Mouse (Mus musculus): ENCODE data around the gene Pofut1.
A peak's percentile ranks its signal among the peaks of the same experiment; 100 is the strongest.
"Not testable (repeated sequence)": the region's sequence is repeated elsewhere in the genome, so short reads cannot be mapped to it uniquely, and the experiment has no call there.

The Pofut1 gene

GRCm38 (mm10) chr2:153239021-153239859 lies 2.1 kb upstream of the Pofut1 start:
- no peak for DNase-seq (ENCODE audit: low read depth)

- DNase-seq (ENCODE audit: low read depth), result no peak
Measured at GRCm38 (mm10) chr2:153239860-153240480, 1.4 kb upstream of the Pofut1 start.

GRCm38 (mm10) chr2:153240701-153241235 lies 565 bp upstream of the Pofut1 start:
- DNase-seq (ENCODE audit: low read depth), result peak; percentile 77

- DNase-seq (ENCODE audit: low read depth), result no peak
Measured at GRCm38 (mm10) chr2:153242156-153242555, 823 bp downstream of the Pofut1 start.

GRCm38 (mm10) chr2:153249751-153250150 lies 8.4 kb downstream of the Pofut1 start:
- DNase-seq (ENCODE audit: low read depth), result no peak

GRCm38 (mm10) chr2:153256604-153257003 lies 15.3 kb downstream of the Pofut1 start:
- no peak for DNase-seq (ENCODE audit: low read depth)

- no peak for DNase-seq (ENCODE audit: low read depth)
Measured at GRCm38 (mm10) chr2:153259030-153259863, 17.9 kb downstream of the Pofut1 start.

- peak; percentile 68 for DNase-seq (ENCODE audit: low read depth)
Measured at GRCm38 (mm10) chr2:153259864-153260674, 18.7 kb downstream of the Pofut1 start.

- DNase-seq (ENCODE audit: low read depth), result no peak
Measured at GRCm38 (mm10) chr2:153263053-153263452, 21.7 kb downstream of the Pofut1 start.

GRCm38 (mm10) chr2:153267331-153267730 lies 26.0 kb downstream of the Pofut1 start:
- no peak for DNase-seq (ENCODE audit: low read depth)

GRCm38 (mm10) chr2:153270231-153270915 lies 29.0 kb downstream of the Pofut1 start:
- not testable (repeated sequence) for DNase-seq (ENCODE audit: low read depth)

GRCm38 (mm10) chr2:153274200-153274918 lies 33.0 kb downstream of the Pofut1 start:
- not testable (repeated sequence) for DNase-seq (ENCODE audit: low read depth)

- no peak for DNase-seq (ENCODE audit: low read depth)
Measured at GRCm38 (mm10) chr2:153274919-153275247, 33.5 kb downstream of the Pofut1 start.

- not testable (repeated sequence) for DNase-seq (ENCODE audit: low read depth)
Measured at GRCm38 (mm10) chr2:153275577-153275976, 34.2 kb downstream of the Pofut1 start.

GRCm38 (mm10) chr2:153276440-153276839 lies 35.1 kb downstream of the Pofut1 start:
- no peak for DNase-seq (ENCODE audit: low read depth)

- DNase-seq (ENCODE audit: low read depth), result not testable (repeated sequence)
Measured at GRCm38 (mm10) chr2:153276846-153277245, 35.5 kb downstream of the Pofut1 start.

- no peak for DNase-seq (ENCODE audit: low read depth)
Measured at GRCm38 (mm10) chr2:153278357-153278756, 37.0 kb downstream of the Pofut1 start.

- no peak for DNase-seq (ENCODE audit: low read depth)
Measured at GRCm38 (mm10) chr2:153283919-153284318, 42.6 kb downstream of the Pofut1 start.

GRCm38 (mm10) chr2:153286524-153286923 lies 45.2 kb downstream of the Pofut1 start:
- no peak for DNase-seq (ENCODE audit: low read depth)

- DNase-seq (ENCODE audit: low read depth), result no peak
Measured at GRCm38 (mm10) chr2:153287835-153288234, 46.5 kb downstream of the Pofut1 start.

Data from c-Kit-positive CD71-positive TER-119-negative erythroid progenitor cells, embryonic 14.5 days (primary cell).